Mouse (Mus musculus) T-cell, adult 2 months (primary cell): Measurements from ENCODE around the gene Galk1.

Experiments used
- DNase-seq: peaks from one replicate; pipeline ENCODE4 v3.0.0; 2022; ENCODE audit warnings: low spot score

Galk1 gene

GRCm38 (mm10) chr11:115975083-115975420, 37.5 kb downstream of the Galk1 start:
- DNase-seq, result no peak

GRCm38 (mm10) chr11:115974309-115975082, 38.0 kb downstream of the Galk1 start, which contains the start of gene Itgb4:
Gene Itgb4 (plus strand): TSS chr11:115974709.
- peak; percentile 55 for DNase-seq

- no peak for DNase-seq
Measured at GRCm38 (mm10) chr11:115971016-115971415, 41.5 kb downstream of the Galk1 start.

- DNase-seq, result no peak
Measured at GRCm38 (mm10) chr11:115970006-115970673, 42.4 kb downstream of the Galk1 start.

- peak; percentile 11 for DNase-seq
Measured at GRCm38 (mm10) chr11:115968731-115969405, 43.7 kb downstream of the Galk1 start.

- no peak for DNase-seq
Measured at GRCm38 (mm10) chr11:115964977-115965604, 47.4 kb downstream of the Galk1 start.

- DNase-seq, result no peak
Measured at GRCm38 (mm10) chr11:115962651-115963412, 49.7 kb downstream of the Galk1 start.

- DNase-seq, result no peak
Measured at GRCm38 (mm10) chr11:115959018-115959417, 53.5 kb downstream of the Galk1 start.
